In the genomic region with DNA sequence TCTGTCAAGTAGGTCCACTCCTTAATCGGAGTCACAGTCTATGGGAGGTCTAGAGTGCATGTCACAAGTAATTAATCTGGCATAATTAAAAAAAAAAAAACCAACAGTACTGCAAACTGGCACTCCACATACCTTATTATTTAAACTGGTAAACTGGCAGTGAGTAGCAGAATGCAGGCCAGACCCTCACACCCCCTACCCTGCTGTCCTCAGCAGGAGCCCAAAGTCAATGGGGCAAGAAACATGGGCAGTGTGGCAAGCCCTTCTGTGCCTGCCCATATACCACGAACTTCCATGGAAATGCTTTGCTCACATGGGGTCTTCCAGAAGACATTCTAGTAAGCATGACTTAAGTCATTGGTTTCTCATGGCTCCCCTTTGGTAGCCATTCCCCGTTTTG, we compare ENCODE assay signal across 16 mouse cellular contexts.
"Had no signal": no experiment of that assay in that cellular context is flagged by ENCODE, and none has a peak within 500 bp of the region (broad histone marks: within the 10 kb centered on the region; RNA-seq: fewer than 3 reads in every experiment).

No protein-coding gene starts in this region.

- H3K9me3 ChIP-seq: kidney, embryonic 15.5 days; limb, embryonic 12.5 days; limb, embryonic 15.5 days; midbrain, embryonic 12.5 days had no signal

- H3K36me3 ChIP-seq: kidney, embryonic 15.5 days; limb, embryonic 12.5 days; limb, embryonic 15.5 days; midbrain, embryonic 12.5 days had no signal

- H3K27ac ChIP-seq: kidney, embryonic 15.5 days; limb, embryonic 12.5 days; limb, embryonic 15.5 days; liver, embryonic 14.5 days; macrophage; midbrain, embryonic 12.5 days had no signal

- DNase-seq: kidney, adult 8-10 months; kidney, postnatal 10 days; kidney, postnatal 36 days; liver, postnatal 0 days; lung, embryonic 14.5 days; thymus, adult 18-20 months; thymus, postnatal 36 days had no signal

- H3K4me2 ChIP-seq: kidney, embryonic 15.5 days; limb, embryonic 12.5 days; limb, embryonic 15.5 days; liver, embryonic 11.5 days; lung, embryonic 14.5 days; midbrain, embryonic 12.5 days had no signal

- H3K9ac ChIP-seq: kidney, embryonic 15.5 days; limb, embryonic 12.5 days; limb, embryonic 15.5 days; liver, embryonic 14.5 days; liver, postnatal 0 days; lung, embryonic 14.5 days; midbrain, embryonic 12.5 days had no signal

- H3K27me3 ChIP-seq: kidney, embryonic 15.5 days; limb, embryonic 12.5 days; limb, embryonic 15.5 days; midbrain, embryonic 12.5 days had no signal

- ATAC-seq: liver, postnatal 0 days; lung, postnatal 0 days; midbrain, embryonic 16.5 days had no signal

- H3K4me3 ChIP-seq: kidney, embryonic 15.5 days; limb, embryonic 12.5 days; limb, embryonic 15.5 days; midbrain, embryonic 12.5 days had no signal

- H3K4me1 ChIP-seq: limb, embryonic 12.5 days; limb, embryonic 15.5 days had no signal
